ENCODE assay signal across 21 mouse cellular contexts in genomic region chr9:27809741-27810140, GRCm38 (mm10). TPM values are rescaled to one million over a fixed set of nuclear protein-coding genes. Genes with fewer than 3 reads are reported as not detected.
DNase-seq lines count a peak whose midpoint lies in the region.
"Had no signal": no experiment of that assay in that cellular context is flagged by ENCODE, and none has a peak within 500 bp of the region (broad histone marks: within the 10 kb centered on the region; RNA-seq: fewer than 3 reads in every experiment).

No protein-coding gene starts in this region.

- DNase-seq in layer of hippocampus, adult 18-20 months (ENCODE audit: low spot score in 2 of 2), result peak; percentile 38 to 59
- DNase-seq in layer of hippocampus, postnatal 25 days (ENCODE audit: extremely low spot score in 1 of 2, low spot score in 1 of 2), result no peak
- DNase-seq in brain, adult 2 months (ENCODE audit: low read depth, low spot score), result peak; percentile 83
- peak; percentile 63 to 65 for DNase-seq in frontal cortex, postnatal 36 days (ENCODE audit: low spot score in 2 of 2)
- DNase-seq in left cerebral cortex, postnatal 36 days (ENCODE audit: low spot score in 2 of 2), result peak; percentile 54 to 70
- DNase-seq in kidney, postnatal 10 days, result no peak
- DNase-seq in adrenal gland, adult 2 months, result no peak
- DNase-seq: B cell, adult 2 months; cerebellum, adult 18-20 months; cerebellum, postnatal 14 days; gastrocnemius, postnatal 36 days; heart, postnatal 36 days; kidney, adult 2 months; kidney, postnatal 25 days; liver, embryonic 13.5 days; lung, adult 2 months; lung, postnatal 14 days; thymus, postnatal 25 days had no signal

- intact Hi-C loops in left cerebral cortex, postnatal 36 days (cut with DNase I), result no loop called here

RNA-seq across cellular contexts. Expression of gene Opcml, which starts 19.2 kb away (rescaled TPM):
- 100 to 1,000 TPM; 227 to 234 TPM for total RNA-seq in layer of hippocampus, adult 18-20 months (2021)
- total RNA-seq in layer of hippocampus, postnatal 25 days (2021), result 100 to 1,000 TPM; 235 to 266 TPM
- total RNA-seq in left cerebral cortex, postnatal 36 days (2021), result 100 to 1,000 TPM; 250 to 263 TPM
- 1 to 10 TPM in 1 of 2 experiments, under 1 TPM in 1; 0.83 to 1.3 TPM for total RNA-seq in adrenal gland, adult 2 months (2021)
- polyA plus RNA-seq in adrenal gland, adult 2 months (2012; rRNA removed), result 0.06 and 0.67 TPM in 2 replicates
- total RNA-seq: megakaryocyte progenitor cell, adult 5-6 weeks had no signal
- polyA plus RNA-seq: G1E, Patski had no signal

Comparison
In these comparisons a context has a peak if more than half of its experiments do, and no peak if none do; other contexts are left out.
1. DNase-seq: peak in layer of hippocampus, adult 18-20 months (2 of 2), brain, adult 2 months (single experiment), frontal cortex, postnatal 36 days (2 of 2) and left cerebral cortex, postnatal 36 days (2 of 2); none in layer of hippocampus, postnatal 25 days (0 of 2), kidney, postnatal 10 days (single experiment) and adrenal gland, adult 2 months (single experiment).
2. RNA of gene Opcml, which starts 19.2 kb away (total RNA-seq): 235 to 266 TPM in layer of hippocampus, postnatal 25 days, 250 to 263 TPM in left cerebral cortex, postnatal 36 days and 227 to 234 TPM in layer of hippocampus, adult 18-20 months; 0.83 to 1.3 TPM in adrenal gland, adult 2 months; every median in the first group is over 100 times any median in the second.